ENCODE assay signal across 8 mouse cellular contexts in genomic region chr8:4237814-4238433, GRCm38 (mm10). TPM values are rescaled to one million over a fixed set of nuclear protein-coding genes. Genes with fewer than 3 reads are reported as not detected.
DNase-seq lines count a peak whose midpoint lies in the region; ATAC-seq and TF ChIP-seq lines count a peak whose summit lies in the region.

No protein-coding gene starts in this region.

- H3K36me3 ChIP-seq in CH12.LX (replicated peaks in 1 of 2; ENCODE audit: control insufficient read depth in 1 of 2, insufficient read depth in 1 of 2, low read length in 1 of 2) = peaks cover 14 to 33% of the 10 kb centered on the region in 2 experiments
- no peaks in the 10 kb centered on the region for H3K36me3 ChIP-seq in forebrain, embryonic 11.5 days (ENCODE audit: control insufficient read depth, insufficient read depth, low read length)
- 0 out of 2 replicates have a peak, but pooled peaks cover 7% of the 10 kb centered on the region for H3K36me3 ChIP-seq in kidney, postnatal 0 days (ENCODE audit: insufficient read depth, low read length)

- TF ChIP-seq POLR2A in CH12.LX (IDR thresholded peaks at IDR 0.05; ENCODE audit: low read depth, low read length) = no peak

- TF ChIP-seq EP300 in CH12.LX (IDR thresholded peaks at IDR 0.05; ENCODE audit: low read length) = no peak

- H3K4me2 ChIP-seq in CH12.LX (ENCODE audit: insufficient read depth, low read depth, poor library complexity, severe bottlenecking) = peak overlapping the region; percentile 48
- H3K4me2 ChIP-seq in forebrain, embryonic 11.5 days (ENCODE audit: low read depth, low read length, severe bottlenecking) = peak overlapping the region; percentile 88
- peak overlapping the region; percentile 48 for H3K4me2 ChIP-seq in kidney, postnatal 0 days (ENCODE audit: low read length)

- in situ Hi-C loops in CH12.LX (cut with MboI; ENCODE audit: low pct_ligation_motif_present, low pct_unique_long_range_greater_than_20kb, low sequenced_read_pairs) = no loop called here

- peaks cover 23% of the 10 kb centered on the region for H3K79me2 ChIP-seq in CH12.LX (replicated peaks; ENCODE audit: control insufficient read depth, extremely low read depth, insufficient read depth, poor library complexity, severe bottlenecking)

- peaks cover 13% of the 10 kb centered on the region for H3K27me3 ChIP-seq in CH12.LX (replicated peaks)
- no peaks in the 10 kb centered on the region for H3K27me3 ChIP-seq in forebrain, embryonic 11.5 days (ENCODE audit: control insufficient read depth, insufficient read depth, low read length)
- H3K27me3 ChIP-seq in kidney, postnatal 0 days (ENCODE audit: insufficient read depth, low read length) = no peaks in the 10 kb centered on the region

- TF ChIP-seq RAD21 in CH12.LX (IDR thresholded peaks at IDR 0.05; ENCODE audit: low read depth, low read length) = no peak

- intact Hi-C loops in gastrocnemius, postnatal 14 days (cut with DNase I; ENCODE audit: low total_unique reads) = no loop called here

- H3K9me3 ChIP-seq in CH12.LX (replicated peaks; ENCODE audit: low read length) = no peaks in the 10 kb centered on the region
- no peaks in the 10 kb centered on the region for H3K9me3 ChIP-seq in forebrain, embryonic 11.5 days (ENCODE audit: control insufficient read depth, low read length)
- H3K9me3 ChIP-seq in kidney, postnatal 0 days (replicated peaks; ENCODE audit: low read length) = no peaks in the 10 kb centered on the region

- dilution Hi-C loops in CH12.LX (cut with MboI; ENCODE audit: extremely low pct_ligation_motif_present, extremely low pct_unique_long_range_greater_than_20kb, low sequenced_read_pairs) = no loop called here

- peak overlapping the region; percentile 84 for H3K9ac ChIP-seq in CH12.LX (ENCODE audit: insufficient read depth, low read depth)
- H3K9ac ChIP-seq in forebrain, embryonic 11.5 days (ENCODE audit: low read length) = peak overlapping the region; percentile 78
- H3K9ac ChIP-seq in kidney, postnatal 0 days (ENCODE audit: low read depth, low read length) = peak overlapping the region; percentile 47

- H3K27ac ChIP-seq in CH12.LX (ENCODE audit: insufficient read depth, low read depth) = peak overlapping the region; percentile 89
- peak overlapping the region; percentile 93 for H3K27ac ChIP-seq in forebrain, embryonic 11.5 days (ENCODE audit: low read depth, low read length)
- peak overlapping the region; percentile 78 for H3K27ac ChIP-seq in kidney, postnatal 0 days

- ATAC-seq in forebrain, embryonic 11.5 days (replicated peaks; ENCODE audit: low FRiP score) = peak; percentile 57
- ATAC-seq in kidney, postnatal 0 days (replicated peaks; ENCODE audit: low FRiP score, low read depth) = 0 out of 2 replicates have a peak, but pooled peaks have one; percentile 1
- peak; percentile 9 for ATAC-seq in megakaryocyte-erythroid progenitor cell, adult 5-6 weeks (replicated peaks; ENCODE audit: low FRiP score, low TSS enrichment, poor library complexity, severe bottlenecking)

- WGBS in forebrain, embryonic 11.5 days = 18% methylated on average over 15 of the region's 15 CpGs
- 19% methylated on average over 15 of the region's 15 CpGs for WGBS in kidney, postnatal 0 days

- peak overlapping the region; percentile 68 to 77 (median 72) for H3K4me3 ChIP-seq in CH12.LX (replicated peaks in 1 of 3; ENCODE audit: low read depth in 2 of 3, low read length in 2 of 3, poor library complexity in 1 of 3)
- peak overlapping the region; percentile 74 for H3K4me3 ChIP-seq in forebrain, embryonic 11.5 days (ENCODE audit: low read depth, low read length)
- H3K4me3 ChIP-seq in kidney, postnatal 0 days (replicated peaks; ENCODE audit: low read depth, low read length) = peak overlapping the region; percentile 80

- DNase-seq in CH12.LX (ENCODE audit: extremely low read depth) (peak; percentile 38), MN1 (ENCODE audit: low spot score) (peak; percentile 67)
- no peak for DNase-seq in forebrain, embryonic 11.5 days (ENCODE audit: low spot score)
- DNase-seq in kidney, postnatal 0 days (ENCODE audit: low spot score) = no peak
- DNase-seq in frontal cortex, postnatal 25 days (ENCODE audit: low spot score in 2 of 2) = no peak
- DNase-seq in gastrocnemius, postnatal 14 days = no peak
- no peak for DNase-seq in cerebellum, postnatal 25 days

- no peak for TF ChIP-seq CTCF in CH12.LX (conservative IDR thresholded peaks at IDR 0.05 in 1 of 2, IDR thresholded peaks at IDR 0.05 in 1 of 2; ENCODE audit: low read depth in 2 of 2, low read length in 2 of 2)
- TF ChIP-seq CTCF in kidney, postnatal 0 days (IDR thresholded peaks at IDR 0.05; ENCODE audit: low read depth) = no peak

- peaks cover 7 to 28% of the 10 kb centered on the region in 2 experiments; a peak in 3 of 4 replicates for H3K4me1 ChIP-seq in CH12.LX (ENCODE audit: control insufficient read depth in 1 of 2, insufficient read depth in 2 of 2)
- peaks cover 15% of the 10 kb centered on the region for H3K4me1 ChIP-seq in forebrain, embryonic 11.5 days (replicated peaks; ENCODE audit: control insufficient read depth, insufficient read depth, low read length)
- H3K4me1 ChIP-seq in kidney, postnatal 0 days (replicated peaks; ENCODE audit: insufficient read depth, low read length) = peaks cover 11% of the 10 kb centered on the region

TF ChIP-seq in CH12.LX, 34 proteins besides CTCF, POLR2A, EP300 and RAD21:
- TF ChIP-seq POLR2AphosphoS2 (IDR thresholded peaks at IDR 0.05; ENCODE audit: low read depth, low read length) (no peak), ELF1 (IDR thresholded peaks at IDR 0.05; ENCODE audit: low read depth, low read length) (peak; percentile 44; the same call in 1 of the 2 replicates), TCF12 (IDR thresholded peaks at IDR 0.05; ENCODE audit: low read depth, low read length) (peak; percentile 56; the same call in 1 of the 2 replicates), TBP (conservative IDR thresholded peaks at IDR 0.05; ENCODE audit: low read depth, low read length) (peak; percentile 88), E2F4 (IDR thresholded peaks at IDR 0.05; ENCODE audit: insufficient replicate concordance, low read depth, low read length) (no peak), SIN3A (IDR thresholded peaks at IDR 0.05; ENCODE audit: low read length) (peak; percentile 54; the same call in 1 of the 2 replicates)
TF ChIP-seq in CH12.LX: peak in this region for 4.

RNA-seq across cellular contexts. Expression of gene Map2k7, which starts 0.6 kb away (rescaled TPM):
- 18.1 and 18.3 TPM in 2 replicates for total RNA-seq in CH12.LX (2012; rRNA removed)
- total RNA-seq in CH12.LX (2014; rRNA removed) = 10.5 and 11.8 TPM in 2 replicates
- 73.8 and 74.0 TPM in 2 replicates for polyA plus RNA-seq in CH12.LX (2012; ENCODE audit: insufficient read length, low read depth)
- 14.1 and 19.5 TPM in 2 replicates for polyA plus RNA-seq in forebrain, embryonic 11.5 days (2014; fragmentation: Nextera tagmentation; extraction: Ambion mirVana)
- 28.0 and 30.1 TPM in 2 replicates for polyA plus RNA-seq in kidney, postnatal 0 days (2015; fragmentation: Nextera tagmentation; extraction: Ambion mirVana)
- total RNA-seq in megakaryocyte-erythroid progenitor cell, adult 5-6 weeks (2014; fragmentation: Nextera tagmentation) = 45.9 and 54.5 TPM in 2 replicates
- total RNA-seq in megakaryocyte-erythroid progenitor cell, adult 5-6 weeks (2017) = 28.6 and 36.7 TPM in 2 replicates
- total RNA-seq in gastrocnemius, postnatal 14 days (2021) = 10 to 100 TPM; 60.5 to 74.6 TPM

RNA-seq across cellular contexts. Expression of gene Gm49320, which starts 0.7 kb away (rescaled TPM):
- total RNA-seq in CH12.LX (2012; rRNA removed) (0.08 and 0.38 TPM in 2 replicates), CH12.LX (2014; rRNA removed) (0.08 and 0.26 TPM in 2 replicates)
- polyA plus RNA-seq in CH12.LX (2012; ENCODE audit: insufficient read length, low read depth) = 0.23 and 0.67 TPM in 2 replicates
- 0.88 and 0.90 TPM in 2 replicates for polyA plus RNA-seq in forebrain, embryonic 11.5 days (2014; fragmentation: Nextera tagmentation; extraction: Ambion mirVana)
- 0.97 and 1.2 TPM in 2 replicates for polyA plus RNA-seq in kidney, postnatal 0 days (2015; fragmentation: Nextera tagmentation; extraction: Ambion mirVana)
- 0.90 TPM in 1 of 2 replicates, not detected in the other for total RNA-seq in megakaryocyte-erythroid progenitor cell, adult 5-6 weeks (2014; fragmentation: Nextera tagmentation)
- 0.75 TPM in 1 of 2 replicates, not detected in the other for total RNA-seq in megakaryocyte-erythroid progenitor cell, adult 5-6 weeks (2017)
- under 1 TPM in 1 of 2 experiments, not detected in 1; 0.18 TPM for total RNA-seq in gastrocnemius, postnatal 14 days (2021)

RNA-seq across cellular contexts. Expression of gene Tgfbr3l, which starts 10.1 kb away (rescaled TPM):
- total RNA-seq in CH12.LX (2012; rRNA removed) (3.5 and 4.5 TPM in 2 replicates), CH12.LX (2014; rRNA removed) (1.7 and 2.0 TPM in 2 replicates)
- 13.3 and 16.9 TPM in 2 replicates for polyA plus RNA-seq in CH12.LX (2012; ENCODE audit: insufficient read length, low read depth)
- 3.3 and 4.0 TPM in 2 replicates for polyA plus RNA-seq in forebrain, embryonic 11.5 days (2014; fragmentation: Nextera tagmentation; extraction: Ambion mirVana)
- 2.3 and 2.9 TPM in 2 replicates for polyA plus RNA-seq in kidney, postnatal 0 days (2015; fragmentation: Nextera tagmentation; extraction: Ambion mirVana)
- 9.2 and 16.7 TPM in 2 replicates for total RNA-seq in megakaryocyte-erythroid progenitor cell, adult 5-6 weeks (2014; fragmentation: Nextera tagmentation)
- total RNA-seq in megakaryocyte-erythroid progenitor cell, adult 5-6 weeks (2017) = 0.61 and 4.1 TPM in 2 replicates
- total RNA-seq in gastrocnemius, postnatal 14 days (2021) = 1 to 10 TPM; 1.8 to 3.4 TPM

RNA-seq across cellular contexts. Expression of gene Lrrc8e, which starts 11.3 kb away (rescaled TPM):
- total RNA-seq in CH12.LX (2012; rRNA removed) = 0.25 TPM in 2 replicates
- total RNA-seq in CH12.LX (2014; rRNA removed) = not detected in 2 replicates
- polyA plus RNA-seq in CH12.LX (2012; ENCODE audit: insufficient read length, low read depth) = 0.07 TPM in 1 of 2 replicates, not detected in the other
- 0.20 and 0.21 TPM in 2 replicates for polyA plus RNA-seq in forebrain, embryonic 11.5 days (2014; fragmentation: Nextera tagmentation; extraction: Ambion mirVana)
- polyA plus RNA-seq in kidney, postnatal 0 days (2015; fragmentation: Nextera tagmentation; extraction: Ambion mirVana) = 1.6 and 1.8 TPM in 2 replicates
- total RNA-seq in megakaryocyte-erythroid progenitor cell, adult 5-6 weeks (2014; fragmentation: Nextera tagmentation) = not detected in 2 replicates
- not detected in 2 replicates for total RNA-seq in megakaryocyte-erythroid progenitor cell, adult 5-6 weeks (2017)
- under 1 TPM in 1 of 2 experiments, not detected in 1; 0.04 TPM for total RNA-seq in gastrocnemius, postnatal 14 days (2021)

RNA-seq across cellular contexts. Expression of gene Snapc2, which starts 15.0 kb away (rescaled TPM):
- 23.5 and 30.0 TPM in 2 replicates for total RNA-seq in CH12.LX (2012; rRNA removed)
- 18.3 and 22.4 TPM in 2 replicates for total RNA-seq in CH12.LX (2014; rRNA removed)
- 29.8 and 30.8 TPM in 2 replicates for polyA plus RNA-seq in CH12.LX (2012; ENCODE audit: insufficient read length, low read depth)
- polyA plus RNA-seq in forebrain, embryonic 11.5 days (2014; fragmentation: Nextera tagmentation; extraction: Ambion mirVana) = 64.4 and 77.5 TPM in 2 replicates
- polyA plus RNA-seq in kidney, postnatal 0 days (2015; fragmentation: Nextera tagmentation; extraction: Ambion mirVana) = 42.4 and 43.1 TPM in 2 replicates
- total RNA-seq in megakaryocyte-erythroid progenitor cell, adult 5-6 weeks (2014; fragmentation: Nextera tagmentation) = 15.4 and 23.7 TPM in 2 replicates
- 14.0 and 19.6 TPM in 2 replicates for total RNA-seq in megakaryocyte-erythroid progenitor cell, adult 5-6 weeks (2017)
- total RNA-seq in gastrocnemius, postnatal 14 days (2021) = 10 to 100 TPM; 10.1 to 12.2 TPM

Comparison
In these comparisons a context has a peak if more than half of its experiments do, and no peak if none do; other contexts are left out.
1. DNase-seq: peak in CH12.LX (single experiment) and MN1 (single experiment); none in forebrain, embryonic 11.5 days (single experiment), kidney, postnatal 0 days (single experiment), frontal cortex, postnatal 25 days (0 of 2), gastrocnemius, postnatal 14 days (single experiment) and cerebellum, postnatal 25 days (0 of 2).
2. ATAC-seq: peak in every context shown above with its lines; median percentile 57 in forebrain, embryonic 11.5 days; 9 in megakaryocyte-erythroid progenitor cell, adult 5-6 weeks; 1 in kidney, postnatal 0 days.
3. Peak in every context shown above with its lines, with median percentiles within 50 percentile points of each other: H3K27ac ChIP-seq, H3K4me2 ChIP-seq, H3K4me3 ChIP-seq and H3K9ac ChIP-seq.